Mouse (Mus musculus) lung, postnatal 0 days (tissue): ENCODE data around the gene Sar1a. TPM values are rescaled to one million over a fixed set of nuclear protein-coding genes. Genes with fewer than 3 reads are reported as not detected.

ENCODE experiments used
- ATAC-seq: fragments of 200-750 bp; cut with Nextera tagmentation; 2 replicates; pipeline ENCODE4 v1.8.0; 2017; ENCODE audit warnings: moderate library complexity
- DNase-seq: peaks from one replicate; pipeline ENCODE4 v3.0.0-alpha.2; 2016; ENCODE audit warnings: low spot score
- H3K27ac ChIP-seq: fragments of 300-500 bp; sonication (generic); 2 replicates; pipeline ENCODE4 v1.5.1; 2014; ENCODE audit warnings: antibody characterized with exemption, mild to moderate bottlenecking, low read length, mixed read lengths
- H3K27me3 ChIP-seq: fragments of 300-500 bp; sonication (generic); replicated peaks from 2 replicates; pipeline ENCODE4 v1.6.1; 2014; ENCODE audit warnings: low read length, mixed read lengths; ENCODE audit not compliant: insufficient read depth
- H3K36me3 ChIP-seq: fragments of 300-500 bp; sonication (generic); 2 replicates; pipeline ENCODE4 v1.6.1; 2014; ENCODE audit warnings: low read length, mixed read lengths; ENCODE audit not compliant: insufficient read depth
- H3K4me1 ChIP-seq: fragments of 300-500 bp; sonication (generic); 2 replicates; pipeline ENCODE4 v1.6.1; 2014; ENCODE audit warnings: antibody characterized with exemption, low read depth, low read length, mixed read lengths; ENCODE audit not compliant: insufficient read depth
- H3K4me2 ChIP-seq: fragments of 300-500 bp; sonication (generic); replicated peaks from 2 replicates; pipeline ENCODE4 v1.6.1; 2014; ENCODE audit warnings: low read depth, mild to moderate bottlenecking, low read length, moderate library complexity, mixed read lengths
- H3K4me3 ChIP-seq: fragments of 300-500 bp; sonication (generic); 2 replicates; pipeline ENCODE4 v1.5.1; 2014; ENCODE audit warnings: low read depth, low read length
- H3K9ac ChIP-seq: fragments of 300-500 bp; sonication (generic); replicated peaks from 2 replicates; pipeline ENCODE4 v1.6.1; 2014; ENCODE audit warnings: low read depth, mild to moderate bottlenecking
- H3K9me3 ChIP-seq: fragments of 300-500 bp; sonication (generic); 2 replicates; pipeline ENCODE4 v1.6.1; 2016; ENCODE audit warnings: low read length, mixed read lengths
- CTCF ChIP-seq: IDR thresholded peaks from 2 replicates; pipeline ENCODE4 v1.5.1; 2016; ENCODE audit warnings: antibody characterized with exemption, mild to moderate bottlenecking
- EP300 ChIP-seq: IDR thresholded peaks from 2 replicates; pipeline ENCODE4 v1.6.1; 2016; ENCODE audit warnings: antibody characterized with exemption, mild to moderate bottlenecking, control low read depth
- WGBS: fragments of 180-500 bp; shearing (Covaris S2); extraction: QIAGEN DNeasy Blood & Tissue Kit; methylation state at CpG from one replicate; pipeline ENCODE4 v1.1.7; 2014; 5-methylcytosine and 5-hydroxymethylcytosine counted together
- polyA plus RNA-seq: library from polyadenylated mRNA; unstranded; fragments of >200 nt; fragmentation: Nextera tagmentation; extraction: Ambion mirVana; gene quantifications from 2 replicates; pipeline ENCODE4 v1.2.1, GENCODE M21; 2015

Gene Sar1a
- polyA plus RNA-seq, 1 experiment from 2014 or later, result 184 TPM

GRCm38 (mm10) chr10:61714146-61714545 lies 34.0 kb downstream of the Sar1a start:
- WGBS, result 94% methylated on average over 4 of the region's 4 CpGs
- H3K9ac ChIP-seq, result no peak overlapping the region
- H3K4me1 ChIP-seq, result peaks cover 2% of the 10 kb centered on the region; the same call in 1 of the 2 replicates
- no peak overlapping the region for H3K4me2 ChIP-seq
- ATAC-seq, result no peak
- no peak overlapping the region for H3K4me3 ChIP-seq
- no peak for DNase-seq
- H3K27me3 ChIP-seq, result no peaks in the 10 kb centered on the region
- no peak for TF ChIP-seq CTCF
- TF ChIP-seq EP300, result no peak
- no peaks in the 10 kb centered on the region for H3K36me3 ChIP-seq
- no peak overlapping the region for H3K27ac ChIP-seq
- H3K9me3 ChIP-seq, result no peaks in the 10 kb centered on the region

- Histone ChIP-seq H3K27me3 (no peaks in the 10 kb centered on the region), H3K36me3 (no peaks in the 10 kb centered on the region), H3K4me3 (peak within 1 kb of the TSS; percentile 52), H3K4me2 (peak within 1 kb of the TSS; percentile 83), H3K9me3 (no peaks in the 10 kb centered on the region), H3K27ac (peak within 1 kb of the TSS; percentile 26; the same call in 1 of the 2 replicates), H3K4me1 (peaks cover 2% of the 10 kb centered on the region; the same call in 1 of the 2 replicates), H3K9ac (0 out of 2 replicates have a peak within 1 kb of the TSS, but pooled peaks have one; percentile 29)
- TF ChIP-seq EP300 (no peak), CTCF (no peak)
- WGBS, result 16% methylated on average over 26 of the region's 36 CpGs
- ATAC-seq, result peak; percentile 97
- DNase-seq, result peak; percentile 95
Observed at GRCm38 (mm10) chr10:61714771-61715461, 34.8 kb downstream of the Sar1a start, which contains the start of gene Aifm2. TSS of gene Aifm2 (plus strand) at chr10:61715263.

- Histone ChIP-seq H3K36me3 (no peaks in the 10 kb centered on the region), H3K4me3 (peak overlapping the region; percentile 52), H3K4me2 (peak overlapping the region; percentile 83), H3K27ac (peak overlapping the region; percentile 26; the same call in 1 of the 2 replicates), H3K27me3 (no peaks in the 10 kb centered on the region), H3K9ac (0 out of 2 replicates have a peak overlapping the region, but pooled peaks have one; percentile 29), H3K9me3 (no peaks in the 10 kb centered on the region), H3K4me1 (peaks cover 2% of the 10 kb centered on the region; the same call in 1 of the 2 replicates)
- WGBS, result 2% methylated on average over 11 of the region's 11 CpGs
- DNase-seq (no peak), ATAC-seq (peak; percentile 15)
- TF ChIP-seq CTCF, result no peak
- TF ChIP-seq EP300, result no peak
Observed at GRCm38 (mm10) chr10:61715462-61715837, 35.4 kb downstream of the Sar1a start.

GRCm38 (mm10) chr10:61715996-61716864 lies 36.1 kb downstream of the Sar1a start:
- Histone ChIP-seq H3K4me1 (peaks cover 2% of the 10 kb centered on the region; the same call in 1 of the 2 replicates), H3K27ac (peak overlapping the region; percentile 26; the same call in 1 of the 2 replicates), H3K36me3 (no peaks in the 10 kb centered on the region), H3K9me3 (no peaks in the 10 kb centered on the region), H3K27me3 (no peaks in the 10 kb centered on the region), H3K9ac (no peak overlapping the region), H3K4me2 (peak overlapping the region; percentile 83), H3K4me3 (no peak overlapping the region)
- DNase-seq (peak; percentile 40), ATAC-seq (0 out of 2 replicates have a peak, but pooled peaks have one; percentile 8)
- WGBS, result 64% methylated on average over 7 of the region's 7 CpGs
- no peak for TF ChIP-seq EP300
- TF ChIP-seq CTCF, result no peak

- DNase-seq (no peak), ATAC-seq (no peak)
Observed at GRCm38 (mm10) chr10:61717406-61718296, 37.6 kb downstream of the Sar1a start.

More at GRCm38 (mm10) chr10:61717406-61718296, 37.6 kb downstream of the Sar1a start:
- peaks cover 2% of the 10 kb centered on the region; the same call in 1 of the 2 replicates for H3K4me1 ChIP-seq
- no peak overlapping the region for H3K4me2 ChIP-seq
- no peaks in the 10 kb centered on the region for H3K36me3 ChIP-seq
- H3K27me3 ChIP-seq, result no peaks in the 10 kb centered on the region
- no peaks in the 10 kb centered on the region for H3K9me3 ChIP-seq
- no peak overlapping the region for H3K9ac ChIP-seq
- WGBS, result 85% methylated on average over 12 of the region's 12 CpGs
- H3K27ac ChIP-seq, result no peak overlapping the region
- no peak for TF ChIP-seq CTCF
- no peak for TF ChIP-seq EP300
- H3K4me3 ChIP-seq, result no peak overlapping the region
